Mouse (Mus musculus): ENCODE data around the gene Fuz.

The Fuz gene

DNA sequence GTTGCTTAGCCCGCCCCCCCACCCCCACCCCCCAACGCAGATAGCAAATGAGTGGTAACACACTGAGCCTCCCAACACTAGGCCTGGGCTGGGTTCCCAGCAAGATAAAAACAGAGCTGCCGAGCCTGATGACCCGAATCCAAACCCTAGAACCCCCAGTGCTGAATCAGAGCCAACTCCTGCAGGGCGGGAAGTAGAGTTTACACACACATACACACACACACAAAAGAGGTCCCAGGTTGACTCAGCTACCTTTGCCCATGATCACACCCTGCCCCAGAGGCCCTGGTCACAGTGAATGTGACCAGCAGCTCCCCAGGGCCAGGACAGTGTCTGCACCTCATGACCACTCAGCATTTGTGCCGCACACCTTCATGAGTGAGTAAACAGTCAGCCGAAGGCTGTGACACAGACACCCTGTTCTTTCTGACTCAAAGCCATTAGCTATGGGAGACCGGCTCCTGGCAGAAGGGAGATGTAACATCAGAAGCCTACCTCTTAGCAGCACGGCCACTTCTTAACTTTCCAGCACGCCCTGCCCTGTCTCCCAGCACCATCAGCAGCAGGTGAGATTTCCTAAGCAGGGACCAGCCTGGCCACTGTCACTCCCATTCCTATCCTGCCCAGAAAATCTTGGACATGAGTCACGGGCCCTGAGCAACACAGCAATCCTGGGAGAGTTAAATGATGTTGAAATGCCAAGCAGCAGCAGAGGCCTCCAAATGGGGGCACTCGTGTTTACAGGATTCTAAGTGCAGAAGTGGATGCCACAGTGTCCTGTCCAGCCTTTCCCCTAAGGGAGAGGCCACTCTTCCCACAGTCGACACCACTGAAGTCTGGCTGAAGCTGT is 7.4 kb upstream of the Fuz start:
- DNase-seq (ENCODE audit: low read depth, low spot score), result no peak

- DNase-seq (ENCODE audit: low read depth, low spot score), result no peak
Observed at GRCm38 (mm10) chr7:44890180-44890579, 5.7 kb upstream of the Fuz start.

GRCm38 (mm10) chr7:44890737-44891136 is 5.1 kb upstream of the Fuz start:
- no peak for DNase-seq (ENCODE audit: low read depth, low spot score)

DNA sequence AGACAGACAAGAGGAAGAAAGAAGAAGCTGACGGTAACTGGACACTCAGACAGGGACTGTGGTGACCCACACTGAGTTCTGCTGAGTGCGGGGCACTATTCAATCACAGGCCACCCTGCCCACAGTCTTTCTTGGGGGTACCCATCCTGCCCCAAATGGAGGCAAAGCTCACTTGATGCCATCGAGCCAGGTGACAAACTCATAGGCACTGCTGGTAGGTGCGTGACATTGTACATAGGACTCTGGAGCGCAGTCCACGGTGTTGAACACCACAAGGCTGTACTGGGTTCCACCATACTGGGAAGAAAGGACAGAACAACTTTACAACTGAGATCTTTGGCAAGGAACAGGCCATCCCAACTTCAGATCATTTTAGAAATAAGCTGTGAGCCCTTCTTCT is 4.3 kb upstream of the Fuz start:
- no peak for DNase-seq (ENCODE audit: low read depth, low spot score)

GRCm38 (mm10) chr7:44892276-44892921 is 3.5 kb upstream of the Fuz start, which contains the start of gene Med25:
TSS of gene Med25 (minus strand) at chr7:44892712.
- DNase-seq (ENCODE audit: low read depth, low spot score), result peak; percentile 79

GRCm38 (mm10) chr7:44893197-44893596 is 2.7 kb upstream of the Fuz start:
- no peak for DNase-seq (ENCODE audit: low read depth, low spot score)

GRCm38 (mm10) chr7:44894175-44894574 is 1.7 kb upstream of the Fuz start:
- DNase-seq (ENCODE audit: low read depth, low spot score), result no peak

DNA sequence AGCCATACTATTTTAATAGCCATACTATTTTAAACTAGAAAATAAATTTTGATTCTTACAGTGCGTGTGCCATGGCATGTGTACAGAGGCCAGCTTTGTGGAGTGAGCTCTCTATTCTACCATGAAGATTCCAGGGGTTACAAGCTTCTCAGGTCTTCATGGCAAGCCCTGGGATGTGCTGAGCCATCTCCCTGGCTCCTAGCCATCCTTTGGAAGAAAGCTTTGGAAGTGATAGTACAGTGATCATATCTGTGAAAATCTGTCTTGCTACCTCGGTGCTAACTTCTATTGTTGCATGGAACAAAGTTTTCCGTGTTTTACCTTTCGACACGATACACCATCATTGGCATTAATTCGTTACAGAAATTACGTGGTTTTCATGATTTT is 680 bp upstream of the Fuz start:
- DNase-seq (ENCODE audit: low read depth, low spot score), result no peak

DNA sequence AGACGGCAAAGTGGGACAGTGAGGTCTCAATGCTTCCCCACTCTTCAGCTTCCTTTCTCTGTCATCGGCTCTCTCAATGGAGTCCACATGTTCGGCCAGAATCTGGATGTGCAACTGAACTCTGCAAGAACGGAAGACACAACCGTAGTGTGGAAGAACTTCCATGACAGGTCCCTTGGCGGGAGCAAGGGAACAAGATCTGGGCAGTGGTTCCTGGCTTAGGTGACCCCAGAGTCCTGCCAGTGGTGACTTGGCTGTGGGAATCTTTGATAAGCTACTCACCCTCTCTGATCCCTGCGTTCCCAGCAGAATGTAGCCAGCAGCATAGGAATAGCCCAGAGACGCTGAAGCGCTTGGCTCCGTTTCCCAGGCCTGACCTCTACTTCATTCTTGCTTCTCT is 620 bp downstream of the Fuz start:
- DNase-seq (ENCODE audit: low read depth, low spot score), result no peak

DNA sequence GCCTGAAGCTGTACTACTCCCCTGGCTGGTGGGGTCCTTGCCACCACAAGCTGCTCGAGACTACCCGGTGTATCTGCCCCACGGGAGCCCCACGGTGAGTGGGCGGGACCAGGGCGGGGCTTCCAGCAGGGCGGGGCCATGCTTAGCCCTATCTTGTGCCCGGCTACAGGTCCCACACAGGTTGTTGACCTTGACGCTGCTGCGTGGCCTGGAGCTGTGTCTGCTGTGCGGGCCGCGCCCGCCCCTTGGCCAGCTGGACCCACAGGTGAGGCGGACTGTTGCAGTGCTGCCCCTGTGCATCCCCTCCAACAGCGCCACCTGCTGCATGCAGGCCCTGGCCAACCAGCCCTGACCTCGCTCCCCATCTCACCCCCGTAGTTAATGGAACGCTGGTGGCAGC is 2.7 kb downstream of the Fuz start:
- no peak for DNase-seq (ENCODE audit: low read depth, low spot score)

DNA sequence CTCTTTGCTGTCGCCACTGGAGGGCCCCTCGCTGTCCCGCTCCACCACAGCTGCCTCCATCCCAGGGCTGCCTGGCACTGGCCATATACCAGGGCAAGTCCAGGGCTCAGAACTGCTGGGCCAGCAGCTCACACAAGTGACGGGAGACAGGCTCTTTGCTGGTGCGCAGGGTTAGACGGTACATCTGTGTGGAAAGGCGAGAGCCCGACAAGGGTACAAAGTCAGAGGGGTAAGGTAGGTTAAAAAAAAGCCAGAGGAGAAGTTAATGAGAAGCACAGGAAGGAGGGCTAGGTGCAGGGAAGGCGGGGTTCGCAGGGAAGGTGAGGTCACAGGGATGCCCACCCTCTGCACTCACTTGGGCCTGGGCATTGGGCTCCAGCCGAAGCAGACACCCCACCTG is 4.8 kb downstream of the Fuz start:
- no peak for DNase-seq (ENCODE audit: low read depth, low spot score)

- DNase-seq (ENCODE audit: low read depth, low spot score), result no peak
Observed at GRCm38 (mm10) chr7:44901230-44901722, 5.4 kb downstream of the Fuz start.

DNA sequence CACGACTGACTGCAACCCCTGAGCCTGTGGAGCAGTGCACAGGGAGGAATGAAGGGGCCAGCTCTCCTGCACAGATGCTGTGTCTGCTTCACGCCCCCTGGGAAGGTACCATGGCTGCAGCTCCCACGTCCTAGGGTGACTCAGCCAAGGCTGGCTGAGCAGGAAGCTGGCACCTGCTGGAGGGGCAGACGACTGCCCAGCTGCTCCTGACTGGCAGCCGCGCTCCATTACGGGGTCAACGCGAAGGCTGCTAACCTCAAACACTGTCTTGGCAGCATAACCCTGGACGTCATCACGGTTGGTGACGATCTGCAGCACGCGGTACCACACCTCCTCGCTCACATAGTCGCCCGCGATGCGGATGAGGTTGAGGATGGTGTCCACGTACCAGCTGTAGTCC is 9.6 kb downstream of the Fuz start:
- DNase-seq (ENCODE audit: low read depth, low spot score), result no peak

- no peak for DNase-seq (ENCODE audit: low read depth, low spot score)
Observed at GRCm38 (mm10) chr7:44908706-44909476, 13.0 kb downstream of the Fuz start.

GRCm38 (mm10) chr7:44914396-44914795 is 18.5 kb downstream of the Fuz start:
- DNase-seq (ENCODE audit: low read depth, low spot score), result no peak

DNA sequence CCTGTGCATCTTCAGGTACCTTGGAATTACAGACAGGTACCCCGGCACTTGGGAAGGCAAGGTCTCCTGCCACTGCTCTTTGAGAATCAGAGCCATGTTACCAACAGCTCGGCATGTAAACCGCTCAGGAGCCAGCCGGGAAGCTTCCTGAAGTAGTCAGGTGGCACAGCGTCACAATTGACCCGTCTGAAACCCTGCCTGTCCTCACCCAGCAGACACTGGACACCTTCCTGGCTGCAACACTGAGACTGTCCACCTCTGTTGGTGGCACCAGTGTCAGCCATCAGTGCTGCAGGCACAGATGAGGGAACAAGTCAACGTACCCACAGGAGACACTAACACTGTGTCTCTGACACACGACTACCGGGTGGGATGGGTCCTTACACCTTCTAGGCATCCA is 19.4 kb downstream of the Fuz start:
- no peak for DNase-seq (ENCODE audit: low read depth, low spot score)

DNA sequence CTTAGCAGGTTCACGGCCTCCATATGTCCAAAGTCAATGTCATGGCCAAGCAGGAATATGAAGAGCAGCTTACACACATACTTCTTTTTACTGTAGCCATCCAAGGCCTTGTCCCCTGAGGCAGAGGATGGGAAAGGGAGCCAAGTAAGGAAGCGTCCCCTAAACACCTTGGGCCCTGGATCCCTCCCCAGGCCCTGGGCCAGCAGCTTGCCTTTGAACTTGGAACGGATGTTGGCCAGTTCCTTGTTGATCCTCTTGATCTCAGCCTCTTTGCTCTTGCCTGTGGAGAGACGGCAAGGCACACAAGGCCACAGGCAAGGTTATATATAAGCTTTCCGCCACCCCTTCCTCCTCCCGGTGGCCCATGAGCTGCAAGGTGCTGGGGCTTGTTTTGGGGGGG is 20.3 kb downstream of the Fuz start:
- no peak for DNase-seq (ENCODE audit: low read depth, low spot score)

- DNase-seq (ENCODE audit: low read depth, low spot score), result no peak
Observed at GRCm38 (mm10) chr7:44916881-44917280, 21.0 kb downstream of the Fuz start.

DNA sequence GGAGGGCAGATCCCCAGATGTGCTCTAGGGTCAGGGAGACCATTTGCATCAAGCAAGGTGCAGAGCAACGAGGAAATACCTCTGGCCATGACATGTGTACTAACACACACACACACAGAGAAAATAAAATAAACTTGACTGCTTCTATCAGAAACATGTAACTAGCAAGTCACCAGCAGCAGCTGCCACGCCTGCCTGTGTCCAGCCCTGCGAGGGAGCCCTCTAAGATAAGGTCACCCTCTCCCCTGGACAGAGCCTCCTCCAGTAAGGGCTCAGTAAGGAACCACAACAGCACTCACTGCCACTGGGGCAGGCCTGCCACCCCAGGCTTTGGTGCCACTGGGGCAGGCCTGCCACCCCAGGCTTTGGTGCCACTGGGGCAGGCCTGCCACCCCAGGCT is 22.3 kb downstream of the Fuz start:
- DNase-seq (ENCODE audit: low read depth, low spot score), result no peak

DNA sequence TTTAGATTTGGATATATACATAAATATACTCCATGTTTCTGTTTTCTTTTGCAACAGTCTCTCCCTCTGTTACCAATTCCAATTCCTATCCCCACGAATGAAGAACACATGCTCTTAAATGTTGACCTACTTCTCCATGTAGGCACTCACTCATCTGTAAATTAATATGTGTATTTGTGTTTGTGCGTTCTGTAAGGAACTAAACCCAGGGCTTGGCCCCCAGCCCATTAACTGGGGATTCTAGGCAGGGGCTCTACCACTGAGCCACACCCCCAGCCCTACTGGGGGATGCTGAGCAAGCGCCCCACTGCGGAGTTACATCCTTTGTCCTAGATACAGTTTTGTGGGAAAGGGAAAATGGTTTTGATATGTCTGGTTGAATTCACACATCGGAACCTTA is 23.2 kb downstream of the Fuz start:
- no peak for DNase-seq (ENCODE audit: low read depth, low spot score)

DNA sequence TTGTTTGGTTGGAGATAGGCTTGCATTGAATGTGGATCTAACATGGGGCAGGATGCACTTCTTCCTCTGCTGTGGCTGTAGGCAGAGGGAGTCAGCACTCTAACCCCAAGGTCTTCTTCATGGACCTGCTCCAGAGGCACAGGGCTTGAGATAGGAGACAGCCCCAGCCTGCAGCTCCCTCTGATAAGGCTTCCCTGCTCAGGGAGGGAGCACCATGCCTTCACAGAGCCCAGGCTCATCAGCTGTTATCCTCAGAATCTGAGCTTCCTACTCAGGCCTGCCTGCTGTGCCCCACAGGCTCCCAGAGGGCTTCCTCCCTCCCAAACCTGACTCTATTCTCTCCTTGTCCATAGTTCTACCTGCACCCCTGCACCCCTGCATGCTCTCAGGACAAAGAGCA is 26.7 kb downstream of the Fuz start:
- no peak for DNase-seq (ENCODE audit: low read depth, low spot score)

DNA sequence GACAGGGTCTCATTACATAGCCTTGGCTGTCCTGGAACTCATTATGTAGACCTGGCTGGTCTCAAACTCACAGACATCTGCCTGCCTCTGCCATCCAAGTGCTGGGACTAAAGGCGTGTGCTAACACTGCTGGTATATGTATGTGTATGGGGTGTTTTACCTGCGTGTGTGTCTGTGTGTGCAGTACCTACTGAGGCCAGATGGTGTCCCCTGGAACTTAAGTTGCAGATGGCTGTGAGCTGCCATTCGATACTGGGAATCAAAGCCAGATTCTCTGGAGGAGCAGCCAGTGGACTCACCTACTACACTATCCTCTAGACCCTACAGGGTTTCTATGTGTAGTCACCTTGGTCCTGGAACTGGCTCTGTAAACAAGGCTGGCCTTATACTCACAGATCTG is 29.6 kb downstream of the Fuz start:
- DNase-seq (ENCODE audit: low read depth, low spot score), result no peak
